Mouse (Mus musculus) MEL (cell line): ENCODE data around the gene Med1.
A peak's percentile ranks its signal among the peaks of the same experiment; 100 is the strongest.

Experiments
- CTCF ChIP-seq, 3 experiments: IDR thresholded peaks in 2 of 3; conservative IDR thresholded peaks in 1 of 3; 2 replicates each; pipeline ENCODE4 v1.5.1; 2011 to 2012; ENCODE audit warnings: low read length in 3 of 3, low read depth in 2 of 3, mild to moderate bottlenecking in 2 of 3, improper control_type of control experiment in 1 of 3, inconsistent platforms in 1 of 3, mixed read lengths in 1 of 3, moderate library complexity in 1 of 3; ENCODE audit not compliant: control insufficient read depth in 1 of 3, insufficient read depth in 1 of 3, poor library complexity in 1 of 3, severe bottlenecking in 1 of 3
- ELF1 ChIP-seq: IDR thresholded peaks from 2 replicates; pipeline ENCODE4 v1.6.1; 2014; ENCODE audit warnings: low read depth, mild to moderate bottlenecking, inconsistent platforms, low read length, improper control_type of control experiment, moderate library complexity
- EP300 ChIP-seq, 2 experiments: IDR thresholded peaks; 2 replicates each; pipeline ENCODE4 v1.6.1; 2011; ENCODE audit warnings: improper control_type of control experiment in 2 of 2, low read length in 2 of 2, low read depth in 1 of 2, mild to moderate bottlenecking in 1 of 2
- KAT2A ChIP-seq: conservative IDR thresholded peaks from 2 replicates; pipeline ENCODE4 v1.6.1; 2012; ENCODE audit warnings: low read depth, low read length, improper control_type of control experiment, inconsistent platforms
- MAX ChIP-seq: IDR thresholded peaks from 2 replicates; pipeline ENCODE4 v1.6.1; 2011; ENCODE audit warnings: low read length, improper control_type of control experiment
- RAD21 ChIP-seq: IDR thresholded peaks from 2 replicates; pipeline ENCODE4 v1.6.1; 2011; ENCODE audit warnings: mild to moderate bottlenecking, low read depth, low read length, improper control_type of control experiment
- TBP ChIP-seq: IDR thresholded peaks from 2 replicates; pipeline ENCODE4 v1.8.0; 2011; ENCODE audit warnings: low read depth, low read length, improper control_type of control experiment
- USF1 ChIP-seq: IDR thresholded peaks from 2 replicates; pipeline ENCODE4 v1.6.1; 2014; ENCODE audit warnings: low read depth, mild to moderate bottlenecking, inconsistent platforms, low read length, improper control_type of control experiment, moderate library complexity
- ZKSCAN1 ChIP-seq: IDR thresholded peaks from 2 replicates; pipeline ENCODE4 v1.6.1; 2012; ENCODE audit warnings: low read depth, mild to moderate bottlenecking, inconsistent platforms, low read length, improper control_type of control experiment, moderate library complexity
- ZMIZ1 ChIP-seq: IDR thresholded peaks from 2 replicates; pipeline ENCODE4 v1.6.1; 2012; ENCODE audit warnings: low read depth, mild to moderate bottlenecking, inconsistent platforms, low read length, improper control_type of control experiment, moderate library complexity

DNA sequence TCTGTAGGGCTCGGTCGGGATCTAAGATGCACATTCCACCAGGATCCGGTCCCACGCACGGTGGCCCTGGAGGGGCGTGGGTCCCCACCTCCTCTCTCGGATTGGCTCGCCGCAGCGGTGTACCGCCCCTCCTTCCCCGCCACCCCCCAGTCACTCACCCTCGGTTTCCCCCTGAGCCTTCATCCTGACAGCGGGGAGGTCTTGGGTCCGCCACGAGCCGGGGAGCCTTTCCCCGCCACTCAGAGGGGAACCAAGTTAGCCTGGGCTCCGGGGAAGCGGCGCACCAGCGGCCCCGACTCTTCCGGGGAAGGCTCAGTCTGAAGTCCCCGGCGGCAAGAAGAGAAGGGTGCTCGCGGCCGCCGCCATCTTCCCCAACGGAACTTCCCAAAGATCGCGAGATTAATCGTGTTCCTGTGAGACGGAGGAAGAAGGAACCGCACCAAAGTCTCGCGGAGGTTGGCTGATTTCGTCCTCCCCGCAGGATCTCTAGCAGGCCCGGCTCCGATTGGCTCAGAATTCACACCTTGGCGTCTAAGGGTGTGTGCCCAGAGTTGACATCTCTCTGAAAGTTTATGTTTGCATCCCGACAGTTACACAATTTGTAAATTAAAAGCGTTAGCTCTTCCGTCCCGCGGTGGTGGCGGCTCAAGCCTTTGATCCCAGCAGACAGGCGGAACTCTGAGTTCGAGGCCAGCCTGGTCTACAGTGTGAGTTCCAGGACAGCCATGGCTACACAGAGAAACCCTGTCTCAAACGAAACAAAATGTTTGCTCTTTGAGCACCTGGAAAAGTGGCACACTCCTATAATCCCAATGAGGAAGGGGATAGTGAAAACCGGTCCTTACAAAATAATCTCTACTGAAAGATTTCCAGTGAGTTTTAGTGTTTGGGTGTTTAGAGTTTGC is at the start of gene Med1:
- TF ChIP-seq RAD21 (no peak), ZMIZ1 (peak; percentile 87), KAT2A (no peak; the same call in 1 of the 2 replicates), CTCF (IDR thresholded peaks at IDR 0.05 in 2 of 3, conservative IDR thresholded peaks at IDR 0.05 in 1 of 3; ENCODE audit: control insufficient read depth in 1 of 3, insufficient read depth in 1 of 3, low read depth in 2 of 3, low read length in 3 of 3, poor library complexity in 1 of 3, severe bottlenecking in 1 of 3) (no peak), ELF1 (peak; percentile 94), TBP (peak; percentile 86; the same call in 1 of the 2 replicates), ZKSCAN1 (no peak), EP300 (IDR thresholded peaks at IDR 0.05; ENCODE audit: low read depth in 1 of 2, low read length in 2 of 2) (no peak), MAX (peak; percentile 18; the same call in 1 of the 2 replicates), USF1 (no peak)
